Mouse (Mus musculus): ENCODE measurements around the gene Pck2.

Pck2 gene

GRCm38 (mm10) chr14:55575302-55575701, 35.2 kb downstream of the Pck2 start, which contains the start of gene Fitm1:
TSS of gene Fitm1 (plus strand) at chr14:55575617.
- in situ Hi-C loops (cut with MboI, MseI), result loop anchor here (25.0 kb wide), 1 partner anchor 688 kb away; the partner anchor contains the start of genes Bcl2l2, Gm20521, Pabpn1 and Ppp1r3e

- in situ Hi-C loops (cut with MboI, MseI), result loop anchor here (25.0 kb wide), 1 partner anchor 688 kb away; the partner anchor contains the start of genes Bcl2l2, Gm20521, Pabpn1 and Ppp1r3e
These were observed 35.6 kb downstream of the Pck2 start for GRCm38 (mm10) chr14:55575711-55576110.

GRCm38 (mm10) chr14:55576376-55576775, 36.3 kb downstream of the Pck2 start:
- in situ Hi-C loops (cut with MboI, MseI), result loop anchor here (25.0 kb wide), 1 partner anchor 689 kb away; the partner anchor contains the start of genes Bcl2l2, Gm20521, Pabpn1 and Ppp1r3e

- in situ Hi-C loops (cut with MboI, MseI), result loop anchor here (25.0 kb wide), 1 partner anchor 691 kb away; the partner anchor contains the start of genes Bcl2l2, Gm20521, Pabpn1 and Ppp1r3e
These were observed 38.0 kb downstream of the Pck2 start, which contains the start of gene Psme1 for GRCm38 (mm10) chr14:55577871-55578667. TSS of gene Psme1 (plus strand) at chr14:55578123.

- in situ Hi-C loops (cut with MboI, MseI), result loop anchor here (25.0 kb wide), 1 partner anchor 691 kb away; the partner anchor contains the start of genes Bcl2l2, Gm20521, Pabpn1 and Ppp1r3e
These were observed 38.7 kb downstream of the Pck2 start for GRCm38 (mm10) chr14:55578668-55579269.

- in situ Hi-C loops (cut with MboI, MseI), result loop anchor here (25.0 kb wide), 1 partner anchor 693 kb away; the partner anchor contains the start of genes Bcl2l2, Gm20521, Pabpn1 and Ppp1r3e
These were observed 39.7 kb downstream of the Pck2 start for GRCm38 (mm10) chr14:55579511-55580496.

GRCm38 (mm10) chr14:55580731-55581130, 40.7 kb downstream of the Pck2 start:
- in situ Hi-C loops (cut with MboI, MseI), result loop anchor here (25.0 kb wide), 1 partner anchor 693 kb away; the partner anchor contains the start of genes Bcl2l2, Gm20521, Pabpn1 and Ppp1r3e

GRCm38 (mm10) chr14:55581981-55582681, 42.1 kb downstream of the Pck2 start:
- in situ Hi-C loops (cut with MboI, MseI), result loop anchor here (25.0 kb wide), 1 partner anchor 695 kb away; the partner anchor contains the start of genes Bcl2l2, Gm20521, Pabpn1 and Ppp1r3e

GRCm38 (mm10) chr14:55584303-55584701, 44.2 kb downstream of the Pck2 start:
- in situ Hi-C loops (cut with MboI, MseI), result loop anchor here (25.0 kb wide), 1 partner anchor 697 kb away; the partner anchor contains the start of genes Bcl2l2, Gm20521, Pabpn1 and Ppp1r3e

- in situ Hi-C loops (cut with MboI, MseI), result loop anchor here (25.0 kb wide), 1 partner anchor 698 kb away; the partner anchor contains the start of genes Bcl2l2, Gm20521, Pabpn1 and Ppp1r3e
These were observed 44.9 kb downstream of the Pck2 start, which contains the start of gene Emc9 for GRCm38 (mm10) chr14:55584702-55585565. TSS of gene Emc9 (minus strand) at chr14:55585302.

GRCm38 (mm10) chr14:55585566-55585960, 45.5 kb downstream of the Pck2 start:
- in situ Hi-C loops (cut with MboI, MseI), result loop anchor here (25.0 kb wide), 1 partner anchor 698 kb away; the partner anchor contains the start of genes Bcl2l2, Gm20521, Pabpn1 and Ppp1r3e

GRCm38 (mm10) chr14:55586149-55586548, 46.1 kb downstream of the Pck2 start:
- in situ Hi-C loops (cut with MboI, MseI), result loop anchor here (25.0 kb wide), 1 partner anchor 699 kb away; the partner anchor contains the start of genes Bcl2l2, Gm20521, Pabpn1 and Ppp1r3e

GRCm38 (mm10) chr14:55589271-55589670, 49.2 kb downstream of the Pck2 start:
- in situ Hi-C loops (cut with MboI, MseI), result loop anchor here (25.0 kb wide), 1 partner anchor 702 kb away; the partner anchor contains the start of genes Bcl2l2, Gm20521, Pabpn1 and Ppp1r3e

- in situ Hi-C loops (cut with MboI, MseI), result loop anchor here (25.0 kb wide), 1 partner anchor 703 kb away; the partner anchor contains the start of genes Bcl2l2, Gm20521, Pabpn1 and Ppp1r3e
These were observed 49.8 kb downstream of the Pck2 start for GRCm38 (mm10) chr14:55589771-55590448.

- in situ Hi-C loops (cut with MboI, MseI), result loop anchor here (25.0 kb wide), 1 partner anchor 704 kb away; the partner anchor contains the start of genes Bcl2l2, Gm20521, Pabpn1 and Ppp1r3e
These were observed 50.8 kb downstream of the Pck2 start, which contains the start of gene Psme2 for GRCm38 (mm10) chr14:55590748-55591330. TSS of gene Psme2 (minus strand) at chr14:55591113.

- in situ Hi-C loops (cut with MboI, MseI), result loop anchor here (25.0 kb wide), 1 partner anchor 704 kb away; the partner anchor contains the start of genes Bcl2l2, Gm20521, Pabpn1 and Ppp1r3e
These were observed 51.3 kb downstream of the Pck2 start, which contains the start of gene Rnf31 for GRCm38 (mm10) chr14:55591331-55591891. TSS of gene Rnf31 (plus strand) at chr14:55591708.

All from regulatory T cell (primary cell).